Mouse (Mus musculus) CH12.LX (cell line): ENCODE measurements around the gene Iqcm. TPM values are rescaled to one million over a fixed set of nuclear protein-coding genes. Genes with fewer than 3 reads are reported as not detected.

ENCODE experiments used
- DNase-seq: peaks from one replicate; pipeline ENCODE4 v3.0.0-alpha.2; 2013; ENCODE audit errors: extremely low read depth
- H3K27ac ChIP-seq: 2 replicates; pipeline ENCODE4 v1.5.1; 2012; ENCODE audit warnings: low read depth, mild to moderate bottlenecking, control low read depth, moderate library complexity; ENCODE audit not compliant: insufficient read depth
- H3K27me3 ChIP-seq: replicated peaks from 2 replicates; pipeline ENCODE3; 2012; ENCODE audit warnings: inconsistent platforms
- H3K36me3 ChIP-seq, 2 experiments: replicated peaks in 1 of 2; 2 replicates each; pipeline versions ENCODE3 to v1.6.1; 2012; ENCODE audit warnings: inconsistent platforms in 1 of 2, low read length in 1 of 2, mild to moderate bottlenecking in 1 of 2, mixed read lengths in 1 of 2, moderate library complexity in 1 of 2; ENCODE audit not compliant: control insufficient read depth in 1 of 2, insufficient read depth in 1 of 2
- H3K4me1 ChIP-seq, 2 experiments: 2 replicates each; pipeline ENCODE4 v1.6.1; 2012; ENCODE audit warnings: inconsistent platforms in 1 of 2, moderate library complexity in 1 of 2; ENCODE audit not compliant: insufficient read depth in 2 of 2, control insufficient read depth in 1 of 2
- H3K4me2 ChIP-seq: 2 replicates; pipeline ENCODE4 v1.6.1; 2012; ENCODE audit warnings: low read depth, mild to moderate bottlenecking, control low read depth; ENCODE audit not compliant: poor library complexity, insufficient read depth, severe bottlenecking
- H3K4me3 ChIP-seq, 3 experiments: fragments of 150-350 bp in 1 of 3; sonication (generic) in 1 of 3; replicated peaks in 1 of 3; 2 replicates each; pipeline versions ENCODE3 to v1.5.1; 2011 to 2012; ENCODE audit warnings: low read depth in 2 of 3, low read length in 2 of 3, mild to moderate bottlenecking in 2 of 3, moderate library complexity in 2 of 3, control low read depth in 1 of 3, improper control_type of control experiment in 1 of 3, inconsistent platforms in 1 of 3, mixed read lengths in 1 of 3; ENCODE audit not compliant: poor library complexity in 1 of 3
- H3K79me2 ChIP-seq: replicated peaks from 2 replicates; pipeline ENCODE4 v1.6.1; 2012; ENCODE audit warnings: mild to moderate bottlenecking, moderate library complexity; ENCODE audit not compliant: control insufficient read depth, poor library complexity, insufficient read depth, severe bottlenecking; ENCODE audit errors: extremely low read depth
- H3K9ac ChIP-seq: 2 replicates; pipeline ENCODE4 v1.6.1; 2012; ENCODE audit warnings: low read depth, mild to moderate bottlenecking, control low read depth, moderate library complexity; ENCODE audit not compliant: insufficient read depth
- H3K9me3 ChIP-seq: replicated peaks from 2 replicates; pipeline ENCODE3; 2012; ENCODE audit warnings: low read length, inconsistent platforms, mixed read lengths
- BHLHE40 ChIP-seq: IDR thresholded peaks from 2 replicates; pipeline ENCODE4 v1.6.1; 2011; ENCODE audit warnings: mild to moderate bottlenecking, low read depth, low read length, improper control_type of control experiment
- CHD1 ChIP-seq: IDR thresholded peaks from 2 replicates; pipeline ENCODE4 v1.6.1; 2012; ENCODE audit warnings: low read depth, low read length, improper control_type of control experiment, inconsistent platforms
- ELF1 ChIP-seq: IDR thresholded peaks from 2 replicates; pipeline ENCODE4 v1.6.1; 2014; ENCODE audit warnings: low read depth, mild to moderate bottlenecking, inconsistent platforms, low read length, improper control_type of control experiment
- GABPA ChIP-seq: IDR thresholded peaks from 2 replicates; pipeline ENCODE4 v1.6.1; 2012; ENCODE audit warnings: low read depth, low read length, improper control_type of control experiment, inconsistent platforms; ENCODE audit not compliant: insufficient replicate concordance
- KAT2A ChIP-seq: IDR thresholded peaks from 2 replicates; pipeline ENCODE4 v1.6.1; 2012; ENCODE audit warnings: low read length, improper control_type of control experiment, inconsistent platforms; ENCODE audit not compliant: insufficient replicate concordance
- MAX ChIP-seq: IDR thresholded peaks from 2 replicates; pipeline ENCODE4 v1.6.1; 2011; ENCODE audit warnings: low read length, improper control_type of control experiment
- MAZ ChIP-seq: IDR thresholded peaks from 2 replicates; pipeline ENCODE4 v1.6.1; 2012; ENCODE audit warnings: low read depth, mild to moderate bottlenecking, inconsistent platforms, low read length, improper control_type of control experiment, moderate library complexity
- PAX5 ChIP-seq: IDR thresholded peaks from 2 replicates; pipeline ENCODE4 v1.6.1; 2012; ENCODE audit warnings: low read length, inconsistent platforms, mixed read lengths
- POLR2A ChIP-seq: IDR thresholded peaks from 2 replicates; pipeline ENCODE4 v1.6.1; 2011; ENCODE audit warnings: low read depth, mild to moderate bottlenecking, improper control_type of control experiment, low read length
- RAD21 ChIP-seq: IDR thresholded peaks from 2 replicates; pipeline ENCODE4 v1.6.1; 2011; ENCODE audit warnings: low read depth, mild to moderate bottlenecking, low read length, improper control_type of control experiment, moderate library complexity
- RCOR1 ChIP-seq: conservative IDR thresholded peaks from 2 replicates; pipeline ENCODE4 v1.6.1; 2012; ENCODE audit warnings: low read depth, mild to moderate bottlenecking, inconsistent platforms, low read length, improper control_type of control experiment
- SIN3A ChIP-seq: IDR thresholded peaks from 2 replicates; pipeline ENCODE4 v1.6.1; 2012; ENCODE audit warnings: low read length, improper control_type of control experiment, inconsistent platforms
- TCF12 ChIP-seq: IDR thresholded peaks from 2 replicates; pipeline ENCODE4 v1.6.1; 2014; ENCODE audit warnings: low read depth, mild to moderate bottlenecking, inconsistent platforms, low read length, improper control_type of control experiment
- UBTF ChIP-seq: IDR thresholded peaks from 2 replicates; pipeline ENCODE4 v1.6.1; 2012; ENCODE audit warnings: low read depth, mild to moderate bottlenecking, inconsistent platforms, low read length, improper control_type of control experiment, moderate library complexity
- USF2 ChIP-seq: conservative IDR thresholded peaks from 2 replicates; pipeline ENCODE4 v1.6.1; 2011; ENCODE audit warnings: low read depth, low read length, improper control_type of control experiment
- ZNF384 ChIP-seq: IDR thresholded peaks from 2 replicates; pipeline ENCODE4 v1.6.1; 2012; ENCODE audit warnings: low read depth, low read length, improper control_type of control experiment, inconsistent platforms
- dilution Hi-C: fragments of 300-500 bp; cut with MboI; formaldehyde crosslinking; loops from 2 replicates; pipeline ENCODE4 v1.14.3; 2020; ENCODE audit warnings: low sequenced_read_pairs; ENCODE audit not compliant: extremely low pct_unique_long_range_greater_than_20kb, extremely low pct_ligation_motif_present
- in situ Hi-C: fragments of 300-500 bp; cut with MboI; formaldehyde crosslinking; loops from 3 replicates; pipeline ENCODE4 v1.14.3; 2019; ENCODE audit warnings: low sequenced_read_pairs, low pct_ligation_motif_present, low pct_unique_long_range_greater_than_20kb, mixed read lengths
- polyA plus RNA-seq: library from polyadenylated mRNA; unstranded; fragments of >175 nt; gene quantifications from 2 replicates; pipeline ENCODE4 v1.2.1, GENCODE M21; 2012; ENCODE audit warnings: low read depth; ENCODE audit not compliant: insufficient read length
- total RNA-seq, 2 experiments: library from RNA; depleted of rRNA; stranded (reverse); fragments of 300-350 nt in 1 of 2; fragments of >200 nt in 1 of 2; gene quantifications; 2 replicates each; pipeline ENCODE4 v1.2.3; 2012 to 2014

Gene Iqcm
- total and polyA plus RNA-seq, 3 experiments: not detected

- no peaks in the 10 kb centered on the region for H3K36me3 ChIP-seq
- H3K4me1 ChIP-seq: no peaks in the 10 kb centered on the region
- H3K4me2 ChIP-seq: no peak overlapping the region
- dilution Hi-C loops (no loop called here), in situ Hi-C loops (no loop called here)
- DNase-seq: no peak
- H3K27me3 ChIP-seq: no peaks in the 10 kb centered on the region
- H3K9ac ChIP-seq: no peak overlapping the region
- H3K79me2 ChIP-seq: no peaks in the 10 kb centered on the region
- H3K27ac ChIP-seq: no peak overlapping the region
- no peak for TF ChIP-seq UBTF
- no peak for TF ChIP-seq PAX5
- TF ChIP-seq RCOR1: no peak
- TF ChIP-seq KAT2A: no peak
- no peak for TF ChIP-seq TCF12
- TF ChIP-seq USF2: no peak
- no peak for TF ChIP-seq POLR2A
- no peak for TF ChIP-seq ELF1
- TF ChIP-seq GABPA: no peak
- no peak for TF ChIP-seq MAX
- no peak for TF ChIP-seq CHD1
- TF ChIP-seq SIN3A: no peak
- TF ChIP-seq MAZ: no peak
- no peak for TF ChIP-seq ZNF384
- no peak for TF ChIP-seq RAD21
- no peak for TF ChIP-seq BHLHE40
- H3K4me3 ChIP-seq: no peak overlapping the region
- H3K9me3 ChIP-seq: peaks cover 14% of the 10 kb centered on the region
These were observed 469.3 kb downstream of the Iqcm start for GRCm38 (mm10) chr8:75917603-75918344.

DNA sequence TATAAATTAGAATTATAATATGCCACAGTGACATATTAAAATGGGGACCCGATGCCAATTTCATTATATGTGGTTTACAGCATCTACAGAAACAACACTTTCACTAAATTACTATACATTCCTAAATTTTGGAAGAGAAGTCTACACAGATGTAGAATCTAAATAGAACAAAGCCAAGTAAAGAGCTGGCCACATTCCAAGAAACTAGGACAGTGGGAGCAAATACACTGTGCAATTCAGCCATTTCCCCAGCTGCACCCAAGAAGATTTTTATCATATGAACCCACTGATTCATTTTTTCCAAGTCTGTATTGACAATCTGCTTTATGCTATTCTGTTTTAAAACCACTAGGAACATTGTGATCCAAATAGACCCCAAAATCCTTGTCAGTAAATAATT, 500.7 kb downstream of the Iqcm start:
- Histone ChIP-seq H3K4me2 (no peak overlapping the region), H3K27me3 (no peaks in the 10 kb centered on the region), H3K36me3 (no peaks in the 10 kb centered on the region), H3K9ac (no peak overlapping the region), H3K4me3 (no peak overlapping the region), H3K27ac (no peak overlapping the region), H3K79me2 (no peaks in the 10 kb centered on the region), H3K9me3 (peaks cover 18% of the 10 kb centered on the region), H3K4me1 (no peaks in the 10 kb centered on the region)
- dilution Hi-C loops: no loop called here
- TF ChIP-seq UBTF: no peak
- no peak for TF ChIP-seq USF2
- TF ChIP-seq KAT2A: no peak
- in situ Hi-C loops: no loop called here
- no peak for DNase-seq
